Mouse (Mus musculus): ENCODE data around the gene Tom1l2. TPM values are rescaled to one million over a fixed set of nuclear protein-coding genes. Genes with fewer than 3 reads are reported as not detected.

Gene Tom1l2
- polyA plus RNA-seq, 1 experiment from 2014 or later, result 21.2 TPM

- Histone ChIP-seq H3K9ac (ENCODE audit: low read length) (no peak overlapping the region), H3K4me1 (ENCODE audit: control insufficient read depth, insufficient read depth, low read length) (peaks cover 3% of the 10 kb centered on the region; the same call in 1 of the 2 replicates)
- WGBS, result 45% methylated on average over 5 of the region's 5 CpGs
Measured at GRCm38 (mm10) chr11:60247753-60248550, 104.8 kb downstream of the Tom1l2 start.

GRCm38 (mm10) chr11:60246077-60246476 is 106.6 kb downstream of the Tom1l2 start:
- Histone ChIP-seq H3K27me3 (ENCODE audit: control insufficient read depth, insufficient read depth, low read length) (no peaks in the 10 kb centered on the region), H3K4me2 (ENCODE audit: low read depth) (no peak overlapping the region), H3K27ac (ENCODE audit: low read depth, low read length) (no peak overlapping the region), H3K9me3 (ENCODE audit: control insufficient read depth, low read length) (no peaks in the 10 kb centered on the region), H3K36me3 (ENCODE audit: control insufficient read depth, insufficient read depth, low read length) (no peaks in the 10 kb centered on the region), H3K9ac (ENCODE audit: low read length) (no peak overlapping the region), H3K4me1 (ENCODE audit: control insufficient read depth, insufficient read depth, low read length) (peaks cover 3% of the 10 kb centered on the region; the same call in 1 of the 2 replicates), H3K4me3 (ENCODE audit: low read depth, low read length) (no peak overlapping the region)
- DNase-seq (ENCODE audit: low spot score) (no peak), ATAC-seq (ENCODE audit: insufficient read depth, low FRiP score, low TSS enrichment) (no peak)

More at GRCm38 (mm10) chr11:60247753-60248550, 104.8 kb downstream of the Tom1l2 start:
- DNase-seq (ENCODE audit: low spot score) (no peak), ATAC-seq (ENCODE audit: insufficient read depth, low FRiP score, low TSS enrichment) (no peak)
- no peaks in the 10 kb centered on the region for H3K9me3 ChIP-seq (ENCODE audit: control insufficient read depth, low read length)
- no peak overlapping the region for H3K27ac ChIP-seq (ENCODE audit: low read depth, low read length)
- no peak overlapping the region for H3K4me2 ChIP-seq (ENCODE audit: low read depth)
- no peaks in the 10 kb centered on the region for H3K36me3 ChIP-seq (ENCODE audit: control insufficient read depth, insufficient read depth, low read length)
- H3K4me3 ChIP-seq (ENCODE audit: low read depth, low read length), result no peak overlapping the region
- H3K27me3 ChIP-seq (ENCODE audit: control insufficient read depth, insufficient read depth, low read length), result no peaks in the 10 kb centered on the region

- ATAC-seq (ENCODE audit: insufficient read depth, low FRiP score, low TSS enrichment) (no peak), DNase-seq (ENCODE audit: low spot score) (no peak)
- WGBS, result 76% methylated on average over 11 of the region's 11 CpGs
Measured at GRCm38 (mm10) chr11:60244503-60245143, 108.1 kb downstream of the Tom1l2 start.

GRCm38 (mm10) chr11:60240509-60240908 is 112.2 kb downstream of the Tom1l2 start:
- ATAC-seq (ENCODE audit: insufficient read depth, low FRiP score, low TSS enrichment), result no peak
- Histone ChIP-seq H3K4me1 (ENCODE audit: control insufficient read depth, insufficient read depth, low read length) (no peaks in the 10 kb centered on the region), H3K9ac (ENCODE audit: low read length) (no peak overlapping the region), H3K4me3 (ENCODE audit: low read depth, low read length) (no peak overlapping the region), H3K27ac (ENCODE audit: low read depth, low read length) (no peak overlapping the region), H3K4me2 (ENCODE audit: low read depth) (no peak overlapping the region), H3K27me3 (ENCODE audit: control insufficient read depth, insufficient read depth, low read length) (no peaks in the 10 kb centered on the region), H3K36me3 (ENCODE audit: control insufficient read depth, insufficient read depth, low read length) (no peaks in the 10 kb centered on the region), H3K9me3 (ENCODE audit: control insufficient read depth, low read length) (no peaks in the 10 kb centered on the region)
- WGBS, result 92% methylated on average over 4 of the region's 4 CpGs
- DNase-seq (ENCODE audit: low spot score), result no peak

More at GRCm38 (mm10) chr11:60244503-60245143, 108.1 kb downstream of the Tom1l2 start:
- H3K9me3 ChIP-seq (ENCODE audit: control insufficient read depth, low read length), result no peaks in the 10 kb centered on the region
- H3K4me2 ChIP-seq (ENCODE audit: low read depth), result no peak overlapping the region
- H3K36me3 ChIP-seq (ENCODE audit: control insufficient read depth, insufficient read depth, low read length), result no peaks in the 10 kb centered on the region
- peaks cover 3% of the 10 kb centered on the region; the same call in 1 of the 2 replicates for H3K4me1 ChIP-seq (ENCODE audit: control insufficient read depth, insufficient read depth, low read length)
- H3K27ac ChIP-seq (ENCODE audit: low read depth, low read length), result no peak overlapping the region
- no peaks in the 10 kb centered on the region for H3K27me3 ChIP-seq (ENCODE audit: control insufficient read depth, insufficient read depth, low read length)
- no peak overlapping the region for H3K4me3 ChIP-seq (ENCODE audit: low read depth, low read length)
- no peak overlapping the region for H3K9ac ChIP-seq (ENCODE audit: low read length)

- no peak overlapping the region for H3K27ac ChIP-seq (ENCODE audit: low read depth, low read length)
- 55% methylated on average over 5 of the region's 5 CpGs for WGBS
- no peaks in the 10 kb centered on the region for H3K36me3 ChIP-seq (ENCODE audit: control insufficient read depth, insufficient read depth, low read length)
- H3K4me2 ChIP-seq (ENCODE audit: low read depth), result no peak overlapping the region
- no peak for ATAC-seq (ENCODE audit: insufficient read depth, low FRiP score, low TSS enrichment)
- H3K4me1 ChIP-seq (ENCODE audit: control insufficient read depth, insufficient read depth, low read length), result peaks cover 3% of the 10 kb centered on the region; the same call in 1 of the 2 replicates
- H3K9ac ChIP-seq (ENCODE audit: low read length), result no peak overlapping the region
- no peak overlapping the region for H3K4me3 ChIP-seq (ENCODE audit: low read depth, low read length)
- no peaks in the 10 kb centered on the region for H3K27me3 ChIP-seq (ENCODE audit: control insufficient read depth, insufficient read depth, low read length)
- DNase-seq (ENCODE audit: low spot score), result no peak
- no peaks in the 10 kb centered on the region for H3K9me3 ChIP-seq (ENCODE audit: control insufficient read depth, low read length)
Measured at GRCm38 (mm10) chr11:60235351-60235750, 117.4 kb downstream of the Tom1l2 start.

- Histone ChIP-seq H3K9me3 (ENCODE audit: control insufficient read depth, low read length) (no peaks in the 10 kb centered on the region), H3K4me2 (ENCODE audit: low read depth) (no peak overlapping the region), H3K27me3 (ENCODE audit: control insufficient read depth, insufficient read depth, low read length) (no peaks in the 10 kb centered on the region), H3K4me1 (ENCODE audit: control insufficient read depth, insufficient read depth, low read length) (peaks cover 3% of the 10 kb centered on the region; the same call in 1 of the 2 replicates), H3K9ac (ENCODE audit: low read length) (no peak overlapping the region), H3K36me3 (ENCODE audit: control insufficient read depth, insufficient read depth, low read length) (no peaks in the 10 kb centered on the region; the same call in 1 of the 2 replicates), H3K4me3 (ENCODE audit: low read depth, low read length) (no peak overlapping the region), H3K27ac (ENCODE audit: low read depth, low read length) (no peak overlapping the region)
- WGBS, result 71% methylated on average over 8 of the region's 8 CpGs
- no peak for DNase-seq (ENCODE audit: low spot score)
- no peak for ATAC-seq (ENCODE audit: insufficient read depth, low FRiP score, low TSS enrichment)
Measured at GRCm38 (mm10) chr11:60233235-60233634, 119.5 kb downstream of the Tom1l2 start.

GRCm38 (mm10) chr11:60232441-60233058 is 120.2 kb downstream of the Tom1l2 start:
- WGBS, result 83% methylated on average over 14 of the region's 14 CpGs
- no peaks in the 10 kb centered on the region; the same call in 1 of the 2 replicates for H3K36me3 ChIP-seq (ENCODE audit: control insufficient read depth, insufficient read depth, low read length)
- no peaks in the 10 kb centered on the region for H3K27me3 ChIP-seq (ENCODE audit: control insufficient read depth, insufficient read depth, low read length)
- H3K27ac ChIP-seq (ENCODE audit: low read depth, low read length), result no peak overlapping the region
- no peak for ATAC-seq (ENCODE audit: insufficient read depth, low FRiP score, low TSS enrichment)
- H3K4me3 ChIP-seq (ENCODE audit: low read depth, low read length), result no peak overlapping the region
- H3K9ac ChIP-seq (ENCODE audit: low read length), result no peak overlapping the region; the same call in 1 of the 2 replicates
- DNase-seq (ENCODE audit: low spot score), result no peak
- H3K4me2 ChIP-seq (ENCODE audit: low read depth), result no peak overlapping the region
- no peaks in the 10 kb centered on the region for H3K9me3 ChIP-seq (ENCODE audit: control insufficient read depth, low read length)
- peaks cover 3% of the 10 kb centered on the region; the same call in 1 of the 2 replicates for H3K4me1 ChIP-seq (ENCODE audit: control insufficient read depth, insufficient read depth, low read length)

- Histone ChIP-seq H3K9me3 (ENCODE audit: control insufficient read depth, low read length) (no peaks in the 10 kb centered on the region), H3K4me3 (ENCODE audit: low read depth, low read length) (no peak overlapping the region), H3K27me3 (ENCODE audit: control insufficient read depth, insufficient read depth, low read length) (no peaks in the 10 kb centered on the region), H3K36me3 (ENCODE audit: control insufficient read depth, insufficient read depth, low read length) (no peaks in the 10 kb centered on the region; the same call in 1 of the 2 replicates), H3K27ac (ENCODE audit: low read depth, low read length) (no peak overlapping the region), H3K4me1 (ENCODE audit: control insufficient read depth, insufficient read depth, low read length) (peaks cover 3% of the 10 kb centered on the region; the same call in 1 of the 2 replicates), H3K9ac (ENCODE audit: low read length) (no peak overlapping the region; the same call in 1 of the 2 replicates), H3K4me2 (ENCODE audit: low read depth) (no peak overlapping the region)
- 37% methylated on average over 4 of the region's 4 CpGs for WGBS
- ATAC-seq (ENCODE audit: insufficient read depth, low FRiP score, low TSS enrichment), result no peak
- no peak for DNase-seq (ENCODE audit: low spot score)
Measured at GRCm38 (mm10) chr11:60231951-60232350, 120.8 kb downstream of the Tom1l2 start.
